Mouse (Mus musculus): ENCODE data around the gene Tmem160.

Tmem160 gene

DNA sequence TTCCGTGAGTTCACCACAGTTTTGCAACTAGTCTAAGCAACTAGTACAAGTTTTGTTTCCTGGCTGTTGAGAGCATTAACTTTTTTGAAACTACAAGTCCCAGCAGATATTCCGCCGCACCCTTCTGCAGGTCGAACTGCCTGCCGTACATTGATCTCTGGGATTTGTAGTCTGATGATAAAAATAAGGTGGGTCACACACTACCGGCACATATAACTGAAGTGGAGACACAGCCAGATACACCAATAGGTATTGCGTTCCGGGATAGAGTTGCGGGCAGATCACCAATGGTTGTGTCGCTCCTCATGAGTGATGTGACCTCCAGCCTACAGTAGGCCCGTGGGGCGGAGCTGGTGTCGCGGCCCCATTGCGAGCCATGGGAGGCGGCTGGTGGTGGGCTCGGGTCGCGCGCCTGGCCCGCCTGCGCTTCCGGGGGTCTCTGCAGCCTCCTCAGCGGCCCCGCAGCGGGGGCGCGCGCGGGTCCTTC, at the start of gene Tmem160:
TSS of gene Tmem160 (plus strand) at position 193 of the 487 bp plus-strand sequence.
- DNase-seq (ENCODE audit: low spot score in 2 of 2): peak; percentile 77 to 87

DNA sequence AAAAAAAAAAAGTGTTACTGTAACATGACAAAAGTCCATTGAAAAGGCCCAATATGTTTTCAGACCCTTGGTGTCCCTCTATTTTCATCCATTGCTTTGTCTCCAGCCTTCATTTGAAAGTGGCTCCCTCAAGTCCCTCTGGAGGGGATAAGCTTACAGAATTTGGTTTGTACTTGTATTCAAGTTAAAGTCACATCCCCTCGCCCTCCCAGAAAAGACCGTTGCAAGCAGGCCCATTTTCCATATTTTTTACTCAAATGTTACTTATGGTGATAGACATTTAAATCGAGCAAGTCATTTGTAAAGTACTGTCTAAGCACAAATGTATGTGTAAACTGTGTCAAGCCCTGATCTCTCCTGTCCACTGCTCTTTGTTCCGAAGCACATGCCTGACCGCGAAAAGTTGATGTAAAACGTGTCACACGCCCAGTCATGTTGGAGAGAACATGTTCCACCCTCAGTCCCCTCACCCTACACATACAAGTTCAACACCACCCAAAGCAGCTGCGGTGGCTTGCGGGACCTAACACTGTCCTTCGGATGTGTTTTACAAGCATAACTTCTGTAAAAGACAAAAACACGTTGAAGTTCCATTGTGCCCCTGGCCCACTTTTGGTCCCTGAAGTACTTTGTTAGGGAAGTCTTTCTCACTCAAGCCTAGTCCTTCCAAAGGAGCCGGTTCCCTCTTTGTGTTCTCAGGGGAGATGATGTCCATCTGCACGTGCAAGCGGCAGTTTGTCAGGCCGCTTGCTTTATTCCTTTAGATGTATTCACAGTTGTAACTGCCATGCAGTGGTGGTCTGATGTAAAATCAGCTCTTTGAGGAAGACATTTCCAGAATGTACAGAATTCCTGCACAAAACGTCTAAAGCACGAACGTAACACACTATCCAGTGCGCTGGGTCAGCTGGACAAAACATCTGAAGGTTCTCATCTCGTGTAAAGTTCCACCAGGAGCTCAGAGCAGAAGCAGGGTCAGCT, 49.3 kb upstream of the Tmem160 start:
- peak in 1 of 2 experiments; percentile 35 for DNase-seq (ENCODE audit: low spot score in 2 of 2)

DNA sequence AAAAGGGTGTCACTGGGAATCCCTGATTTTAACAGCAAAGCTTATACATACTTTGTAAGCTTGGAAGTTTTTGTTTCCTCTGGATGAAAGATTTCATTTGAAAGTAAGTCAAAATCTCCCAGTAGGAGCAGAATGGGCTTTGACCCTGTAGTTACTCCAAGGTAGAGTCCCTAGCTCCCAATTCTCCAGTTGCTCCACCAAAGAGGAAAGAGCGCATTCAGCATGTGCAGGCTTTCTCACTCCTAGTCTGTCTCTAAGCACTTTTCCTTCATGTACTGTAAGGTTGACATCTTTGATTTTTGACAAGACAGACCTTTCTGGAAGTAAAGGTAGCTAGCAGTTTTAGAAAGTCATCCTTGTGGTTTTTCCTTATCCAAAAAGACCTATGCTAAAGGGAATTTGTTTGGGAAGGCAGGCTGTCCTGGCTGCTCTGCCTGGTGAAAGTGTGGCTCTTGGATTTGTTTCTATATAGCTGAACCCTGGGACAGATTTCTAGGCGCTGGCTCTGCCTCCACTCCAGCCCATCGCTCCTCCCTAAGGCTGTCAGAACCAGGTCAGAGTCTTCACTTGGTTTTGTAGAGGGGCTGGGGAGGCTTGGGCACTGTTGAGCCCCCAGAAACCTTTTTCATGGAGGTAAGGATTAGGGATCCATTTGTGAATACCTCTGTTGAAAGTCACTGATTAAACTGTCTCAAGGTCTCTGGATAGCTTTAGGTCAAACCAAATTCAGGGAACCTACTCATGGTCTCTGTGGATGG, 48.1 kb upstream of the Tmem160 start:
- no peak for DNase-seq (ENCODE audit: low spot score in 2 of 2)

DNA sequence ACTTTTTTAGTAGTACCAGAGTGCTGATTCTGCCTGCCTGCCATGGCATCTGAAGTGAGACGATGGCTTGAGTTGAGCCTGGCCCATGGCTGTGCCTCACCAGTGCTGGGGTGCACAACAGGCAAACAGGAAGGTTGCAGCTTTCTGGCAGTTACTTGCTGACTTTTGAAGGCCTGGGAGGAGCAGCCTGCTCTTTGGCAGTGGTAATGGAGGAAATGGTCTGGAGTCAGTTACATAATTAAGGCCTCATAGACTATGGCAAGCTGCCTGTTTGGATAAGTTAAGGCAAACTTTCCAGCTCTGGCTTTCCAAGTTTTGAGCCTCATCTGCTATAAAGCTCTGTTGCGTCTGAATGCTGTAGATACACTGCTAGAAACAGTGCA, 47.5 kb upstream of the Tmem160 start:
- peak in 1 of 2 experiments; percentile 56 for DNase-seq (ENCODE audit: low spot score in 2 of 2)

DNA sequence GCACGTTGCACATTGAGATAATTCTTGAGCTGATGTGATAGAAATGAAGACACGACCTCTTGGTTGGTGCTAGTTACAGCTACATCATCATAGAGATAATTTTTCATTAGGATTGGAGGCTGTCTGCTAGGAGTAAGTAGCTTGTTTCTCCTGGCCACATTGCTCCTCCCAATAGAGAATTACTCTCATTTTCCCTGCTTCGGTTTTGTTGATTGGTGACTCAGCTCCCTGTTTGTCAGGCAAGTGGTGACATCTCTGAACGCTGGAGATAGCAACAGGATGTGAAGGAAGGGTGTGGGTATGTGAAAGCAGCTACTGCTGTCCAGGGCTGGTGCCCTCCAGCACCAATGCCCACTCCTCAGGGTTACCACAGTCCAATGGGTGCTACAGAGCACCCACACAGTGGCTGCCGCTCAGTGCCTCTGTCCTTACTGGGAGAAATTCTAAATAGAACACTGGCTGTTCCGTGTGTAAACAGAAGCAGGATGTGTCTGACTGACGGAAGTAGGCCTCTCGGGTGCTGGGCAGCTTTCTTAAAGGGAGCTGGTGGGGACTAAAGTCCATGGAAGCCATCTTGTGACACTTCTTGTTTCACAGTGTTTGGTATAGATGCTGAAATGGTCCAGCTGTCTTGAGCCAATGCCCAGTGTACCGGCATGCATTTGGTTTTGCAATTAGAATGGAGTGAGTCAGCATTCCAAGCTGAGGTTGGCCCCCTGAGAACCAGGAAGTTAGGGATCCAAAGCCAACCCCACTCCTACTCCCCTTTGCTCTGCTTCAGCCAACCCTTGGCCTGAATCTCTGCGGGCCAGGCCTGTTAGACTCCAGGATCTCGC, 46.8 kb upstream of the Tmem160 start:
- peak; percentile 72 to 88 for DNase-seq (ENCODE audit: low spot score in 2 of 2)

DNA sequence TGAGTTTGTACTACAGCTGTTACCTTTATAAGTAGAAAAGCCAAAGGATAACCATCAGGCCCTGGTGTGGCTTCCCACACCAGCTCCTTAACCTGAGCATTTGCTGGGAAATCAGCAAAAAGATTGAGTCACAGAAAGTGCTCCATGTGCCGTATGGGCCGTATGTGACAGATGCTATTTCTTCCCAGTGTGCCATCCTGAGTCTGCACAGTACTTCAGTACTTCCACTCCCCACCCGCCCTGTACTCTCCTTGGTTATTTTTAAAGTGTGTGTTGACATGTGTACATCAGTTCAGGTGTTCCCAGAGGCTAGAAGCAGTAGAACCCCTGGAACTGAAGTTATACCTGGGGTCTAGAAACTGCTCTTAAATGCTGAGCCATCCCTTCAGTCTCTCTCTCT, 45.6 kb upstream of the Tmem160 start:
- no peak for DNase-seq (ENCODE audit: low spot score in 2 of 2)

DNA sequence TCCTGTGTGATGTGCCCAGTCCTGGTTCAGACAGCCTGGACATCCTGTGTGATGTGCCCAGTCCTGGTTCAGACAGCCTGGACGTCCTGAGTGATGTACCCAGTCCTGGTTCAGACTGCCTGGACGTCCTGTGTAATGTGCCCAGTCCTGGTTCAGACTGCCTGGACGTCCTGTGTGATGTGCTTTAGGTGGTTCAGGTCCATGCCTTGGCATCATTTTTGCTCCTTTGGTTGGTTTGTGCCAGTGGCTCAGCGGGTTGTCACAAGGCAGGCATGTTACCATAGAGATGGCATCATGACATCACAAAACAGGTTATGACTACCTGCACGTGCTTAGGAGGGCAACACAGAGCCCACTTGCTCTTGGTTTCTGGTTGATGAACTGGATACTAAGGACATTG, 41.5 kb upstream of the Tmem160 start:
- DNase-seq (ENCODE audit: low spot score in 2 of 2): no peak

DNA sequence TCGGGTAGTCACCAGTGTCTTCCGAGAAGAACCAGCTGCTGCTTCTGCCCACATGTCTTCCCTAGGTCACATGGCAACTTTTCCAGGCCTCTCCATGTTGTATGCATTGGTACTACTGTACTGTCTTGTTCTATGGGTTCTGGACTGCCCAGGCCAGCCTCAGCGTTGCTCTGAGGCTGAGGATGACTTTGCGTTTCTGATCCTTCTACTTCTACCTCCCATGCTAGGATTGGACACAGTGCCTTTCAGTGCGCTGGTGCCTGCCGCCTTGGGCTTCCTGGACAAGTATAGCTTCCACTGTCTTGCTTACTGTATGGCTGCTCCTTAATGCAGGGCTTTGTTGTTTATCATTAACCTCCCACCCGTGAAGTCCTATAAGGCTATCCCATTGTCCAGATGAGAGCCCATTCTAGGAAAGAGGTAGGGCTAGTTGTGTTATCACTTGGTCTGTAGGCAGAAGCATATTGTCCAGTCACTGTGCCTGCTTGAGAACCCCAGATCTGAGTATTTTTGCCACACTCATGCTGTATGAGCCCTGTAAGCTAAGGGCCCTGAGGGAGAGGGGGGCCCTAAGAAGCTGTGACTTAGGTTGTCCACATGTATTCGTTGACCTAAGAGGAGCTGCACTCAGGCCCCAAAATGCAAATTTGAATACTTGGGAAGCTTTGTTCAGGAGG, 40.2 kb upstream of the Tmem160 start:
- DNase-seq (ENCODE audit: low spot score in 2 of 2): no peak

DNA sequence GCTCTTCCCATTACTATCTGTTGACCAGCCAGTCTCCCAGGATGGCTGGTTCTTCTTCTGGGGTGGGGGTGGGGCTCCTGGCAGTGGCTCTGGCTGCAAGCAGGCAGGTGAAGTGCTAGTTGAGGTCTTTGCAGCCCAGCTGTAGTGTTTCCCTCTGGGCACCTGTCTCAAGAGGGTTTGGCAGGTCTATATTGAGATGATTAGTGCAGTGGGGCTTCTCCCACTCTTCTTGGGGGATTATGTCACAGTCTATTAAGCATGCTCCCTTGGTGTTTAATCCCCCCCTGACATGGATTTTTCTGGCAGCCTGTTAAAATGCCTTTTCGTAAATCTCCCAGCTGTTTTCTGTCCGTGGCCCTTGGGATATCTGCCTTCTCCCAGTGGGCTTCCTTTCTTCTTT, 39.6 kb upstream of the Tmem160 start:
- DNase-seq (ENCODE audit: low spot score in 2 of 2): no peak

DNA sequence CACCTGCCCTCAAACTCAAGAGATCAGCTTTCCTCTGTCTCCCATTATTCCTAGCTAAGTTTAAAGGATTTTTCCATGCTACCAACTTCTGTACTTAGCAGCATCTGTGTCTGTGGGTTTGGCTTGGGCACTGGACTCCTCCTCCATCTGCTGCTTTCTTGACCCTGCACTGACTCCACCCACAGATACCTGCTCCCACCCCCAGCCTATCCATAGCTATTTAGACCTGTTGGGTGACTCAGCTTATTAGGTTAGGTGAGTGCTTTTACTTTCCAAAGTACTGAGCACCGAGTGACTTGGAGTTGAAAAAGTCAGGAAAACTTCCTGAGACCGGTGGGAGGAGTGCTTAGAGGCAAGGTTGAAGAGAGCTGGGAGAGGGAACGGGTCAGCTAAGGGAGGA, 37.2 kb upstream of the Tmem160 start:
- peak in 1 of 2 experiments; percentile 28 for DNase-seq (ENCODE audit: low spot score in 2 of 2)

DNA sequence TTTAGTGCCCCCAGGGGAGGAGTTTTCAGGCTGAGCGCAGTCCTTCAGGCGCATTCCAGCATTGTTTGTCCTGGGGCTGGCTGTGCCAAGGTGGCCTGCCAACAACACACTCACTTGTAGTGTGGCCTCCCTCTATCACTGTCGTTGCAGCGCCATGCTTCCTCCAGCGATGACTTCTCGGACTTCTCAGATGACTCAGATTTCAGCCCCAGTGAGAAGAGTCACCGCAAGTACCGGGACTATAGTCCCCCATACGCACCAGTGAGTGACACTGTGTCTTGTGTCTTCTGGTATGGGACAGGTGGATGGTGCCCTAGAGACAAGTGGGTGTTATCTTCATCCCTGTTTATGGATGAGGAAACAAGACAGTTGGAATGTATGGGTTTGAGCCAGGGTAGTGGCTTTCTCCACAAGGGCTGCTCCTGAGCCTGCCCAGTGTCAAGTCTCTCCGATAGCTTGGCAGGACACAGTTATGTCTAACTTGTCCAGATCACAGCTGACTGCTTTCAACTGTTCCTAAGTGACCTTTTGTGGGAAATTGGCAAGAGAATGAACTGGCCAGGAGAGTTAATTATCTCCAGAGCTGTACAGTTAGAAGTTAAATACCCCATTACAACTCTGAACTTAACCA, 35.3 kb upstream of the Tmem160 start:
- DNase-seq (ENCODE audit: low spot score in 2 of 2): peak in 1 of 2 experiments; percentile 32

DNA sequence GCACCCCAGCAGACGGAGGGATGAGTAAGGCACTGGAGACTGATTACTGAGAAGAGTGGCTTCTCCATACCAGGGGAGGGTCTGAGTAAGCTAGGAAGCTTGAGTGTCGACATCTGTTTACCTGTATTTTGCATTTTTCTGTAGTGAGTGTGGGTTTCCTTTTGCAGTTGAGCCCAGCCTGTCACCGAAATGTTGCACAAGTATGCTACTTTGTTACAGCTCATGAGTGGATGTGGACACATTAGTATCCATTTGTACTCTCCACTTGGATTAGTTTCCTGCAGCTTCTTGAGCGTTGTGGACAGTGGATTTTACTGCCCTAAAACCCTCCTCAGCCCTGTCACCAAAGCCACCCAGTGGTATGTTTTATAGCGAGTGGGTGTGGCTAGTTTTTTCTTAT, 33.9 kb upstream of the Tmem160 start:
- no peak for DNase-seq (ENCODE audit: low spot score in 2 of 2)

DNA sequence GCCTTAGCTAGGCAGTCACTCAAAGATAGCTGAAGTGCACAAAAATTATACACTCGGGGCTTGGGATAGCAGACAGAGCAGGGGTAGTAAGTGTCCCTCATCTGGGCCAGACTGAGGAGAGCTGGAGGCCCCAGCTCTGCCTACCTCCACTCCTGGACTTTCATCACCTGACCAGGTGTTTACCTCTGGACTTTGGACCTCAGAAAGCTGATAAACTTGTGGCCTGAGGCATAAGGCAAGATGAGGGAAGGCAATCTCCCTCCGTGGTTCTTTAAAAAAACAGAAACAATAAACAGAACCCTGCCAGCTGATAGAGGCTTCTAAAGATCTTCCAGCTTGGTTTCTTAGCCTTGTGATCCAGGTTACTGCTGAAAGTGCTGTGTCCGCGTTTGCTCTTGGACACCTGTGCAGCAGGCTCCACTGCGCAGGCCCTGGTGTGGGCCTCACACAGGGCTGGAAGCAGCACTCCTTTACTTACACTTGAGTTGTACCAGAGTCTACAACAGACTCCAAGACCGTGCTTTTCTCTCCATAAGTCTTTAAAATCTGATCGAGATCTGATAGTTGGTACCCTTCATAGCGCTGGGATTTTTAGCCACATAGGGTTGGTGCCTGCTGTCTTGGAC, 32.0 kb upstream of the Tmem160 start:
- no peak for DNase-seq (ENCODE audit: low spot score in 2 of 2)

DNA sequence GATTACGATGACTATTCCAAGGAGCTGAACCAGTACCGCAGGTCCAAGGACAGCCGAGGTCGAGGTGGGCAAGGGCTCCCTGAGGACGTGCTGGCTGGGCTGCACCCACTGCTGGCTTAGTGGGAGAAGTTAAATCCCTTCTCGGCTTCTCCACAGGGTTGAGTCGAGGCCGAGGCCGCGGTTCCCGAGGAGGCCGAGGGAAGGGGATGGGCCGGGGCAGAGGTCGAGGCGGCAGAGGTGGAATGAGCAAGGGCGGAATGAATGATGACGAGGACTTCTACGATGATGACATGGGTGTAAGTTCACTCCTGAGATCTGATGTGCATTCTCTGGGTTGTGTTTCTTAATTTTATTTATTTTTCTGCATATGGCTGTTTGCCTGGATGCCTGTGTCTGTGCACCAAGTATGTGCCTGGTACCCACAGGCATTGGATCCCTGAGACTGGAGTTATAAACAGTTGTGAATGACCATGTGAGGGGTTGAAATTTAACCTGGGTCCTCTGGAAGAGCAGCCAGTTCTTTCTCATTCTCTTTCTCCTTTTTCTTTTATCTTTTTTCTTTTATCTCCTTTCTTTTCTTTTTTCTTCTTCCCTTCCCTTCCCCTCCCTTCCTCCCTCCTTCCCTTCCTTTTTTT, 30.2 kb upstream of the Tmem160 start:
- no peak for DNase-seq (ENCODE audit: low spot score in 2 of 2)

DNA sequence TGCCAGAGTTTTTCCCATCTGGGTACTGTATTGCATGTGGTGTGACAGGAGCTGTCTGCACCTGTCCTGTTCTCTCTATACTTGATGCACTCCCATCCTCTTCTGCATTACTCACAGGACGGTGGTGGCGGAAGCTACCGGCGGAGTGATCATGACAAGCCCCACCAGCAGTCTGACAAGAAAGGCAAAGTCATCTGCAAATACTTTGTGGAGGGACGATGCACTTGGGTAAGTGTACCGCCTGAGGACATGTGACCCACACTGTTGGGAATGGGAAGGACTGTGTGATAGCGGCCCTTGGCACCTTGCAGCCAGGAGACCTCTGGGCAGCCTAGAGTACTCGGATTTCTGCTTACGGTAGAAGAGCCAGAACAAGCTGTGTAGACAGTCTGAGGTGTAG, 28.8 kb upstream of the Tmem160 start:
- no peak for DNase-seq (ENCODE audit: low spot score in 2 of 2)

DNA sequence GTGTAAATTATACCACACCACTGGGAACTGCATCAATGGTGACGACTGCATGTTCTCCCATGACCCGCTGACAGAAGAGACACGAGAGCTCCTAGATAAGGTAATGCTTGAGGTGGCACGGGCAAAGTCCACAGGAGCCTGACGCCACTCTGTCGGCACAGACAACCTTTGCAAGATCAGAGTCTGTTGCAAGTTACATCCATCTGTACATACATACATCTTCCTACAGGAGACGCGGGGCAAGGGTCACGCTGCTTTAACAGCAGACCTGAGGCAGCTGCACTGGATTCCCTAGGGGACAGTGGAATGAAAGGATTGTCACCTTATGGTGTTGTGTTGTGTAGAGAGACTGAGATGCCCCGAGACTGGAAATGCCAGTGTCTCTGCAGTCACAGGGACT, 26.9 kb upstream of the Tmem160 start:
- no peak for DNase-seq (ENCODE audit: low spot score in 2 of 2)

DNA sequence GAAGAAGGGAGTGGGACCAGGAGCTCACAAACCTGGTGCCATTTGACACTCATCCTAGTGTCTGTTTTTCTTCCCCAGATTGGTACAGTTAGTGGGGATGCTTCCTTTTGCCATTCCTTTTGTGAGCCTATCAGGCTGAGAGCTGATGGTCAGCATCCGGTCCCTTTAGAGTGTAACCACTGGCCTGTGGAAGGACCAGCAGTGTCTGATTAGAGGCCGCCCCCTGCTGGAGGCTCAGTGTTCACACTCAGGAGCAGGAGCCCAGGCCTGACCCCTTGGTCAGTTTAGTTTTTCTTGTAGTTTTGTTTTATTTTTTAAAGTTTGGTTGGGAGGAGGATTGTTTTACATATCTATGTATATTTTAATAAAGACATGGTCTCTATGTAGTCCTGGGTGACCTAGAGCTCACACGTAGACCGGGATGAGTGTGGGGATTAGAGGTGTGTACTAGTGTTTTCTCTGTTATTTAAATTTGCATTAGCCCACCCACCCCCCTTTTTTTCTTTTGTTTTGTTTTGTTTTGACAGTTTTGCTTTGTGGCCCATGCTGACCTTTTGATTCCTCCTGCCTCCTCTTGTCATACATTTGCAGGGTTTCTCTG, 26.4 kb upstream of the Tmem160 start:
- peak; percentile 67 to 83 for DNase-seq (ENCODE audit: low spot score in 2 of 2)

DNA sequence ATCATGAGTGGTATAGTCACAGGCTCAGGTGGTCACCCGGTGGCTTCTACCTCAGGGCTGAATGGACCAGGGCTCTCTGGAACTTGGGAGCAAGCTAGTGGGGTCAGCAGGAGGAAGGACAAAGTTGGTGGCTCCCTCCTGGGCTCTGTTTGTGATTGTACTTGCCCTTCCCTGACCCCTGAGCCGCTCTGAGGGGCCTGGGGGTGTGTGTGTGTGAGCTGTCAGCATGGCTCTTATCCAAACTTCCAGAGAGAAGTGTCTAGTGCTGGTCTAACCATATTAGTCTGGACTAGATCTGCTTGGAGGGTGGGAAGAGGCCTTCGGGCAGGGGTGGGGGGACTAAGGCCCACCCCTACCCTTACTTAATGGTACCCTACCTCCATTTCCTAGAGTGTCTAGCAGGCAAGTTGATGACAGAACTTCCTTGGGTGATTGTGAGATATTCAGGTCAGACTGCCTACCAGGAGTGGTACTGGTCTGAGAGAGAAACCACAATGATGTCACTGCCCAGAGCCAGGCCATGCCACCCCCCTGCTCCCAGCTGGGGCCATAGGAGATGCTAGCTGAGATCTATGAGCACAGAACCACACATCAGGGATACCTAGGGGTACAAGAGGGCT, 19.1 kb upstream of the Tmem160 start:
- DNase-seq (ENCODE audit: low spot score in 2 of 2): no peak

DNA sequence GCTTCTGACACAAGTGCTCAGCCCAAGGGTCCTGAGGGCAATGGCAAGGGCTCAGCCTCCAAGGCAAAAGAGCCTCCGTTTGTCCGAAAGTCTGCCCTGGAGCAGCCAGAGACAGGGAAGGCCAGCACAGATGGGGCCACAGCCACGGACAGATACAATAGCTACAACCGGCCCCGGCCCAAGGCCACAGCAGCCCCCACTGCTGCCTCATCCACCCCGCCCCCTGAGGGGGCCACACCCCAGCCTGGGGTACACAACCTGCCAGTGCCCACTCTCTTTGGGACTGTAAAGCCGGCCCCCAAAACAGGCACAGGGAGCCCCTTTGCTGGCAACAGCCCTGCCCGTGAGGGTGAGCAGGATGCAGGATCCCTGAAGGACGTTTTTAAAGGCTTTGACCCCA, 17.5 kb upstream of the Tmem160 start:
- no peak for DNase-seq (ENCODE audit: low spot score in 2 of 2)

Data from urinary bladder, postnatal 36 days (tissue).